Mouse (Mus musculus) lung, postnatal 0 days (tissue): ENCODE measurements around the gene Tmed8.

ENCODE experiments used
- CTCF ChIP-seq: IDR thresholded peaks from 2 replicates; pipeline ENCODE4 v1.5.1; 2016; ENCODE audit warnings: antibody characterized with exemption, mild to moderate bottlenecking
- EP300 ChIP-seq: IDR thresholded peaks from 2 replicates; pipeline ENCODE4 v1.6.1; 2016; ENCODE audit warnings: antibody characterized with exemption, mild to moderate bottlenecking, control low read depth

DNA sequence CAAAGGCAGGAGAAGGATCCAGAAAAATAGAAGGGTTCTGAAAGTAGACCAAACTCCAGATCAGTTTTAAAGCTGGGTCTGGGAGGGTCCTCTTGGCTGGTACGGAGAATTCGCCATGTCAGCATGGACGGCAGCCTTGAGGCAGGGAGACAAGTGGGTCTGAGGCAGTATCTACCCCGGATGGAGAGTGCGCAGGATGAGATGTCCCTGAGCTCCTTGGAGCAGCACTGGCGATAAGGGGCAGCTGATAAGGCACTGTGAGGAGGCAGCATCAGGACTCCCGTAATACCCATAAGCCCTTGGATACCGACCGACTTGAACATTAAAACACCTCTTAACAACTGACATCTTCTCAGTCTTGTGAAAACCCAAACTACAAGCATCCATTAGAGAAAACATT lies 67.5 kb downstream of the Tmed8 start:
- TF ChIP-seq CTCF (no peak), EP300 (no peak)
